Comparison of ENCODE assay signal across 9 mouse cellular contexts in genomic region chr17:78203478-78203877, GRCm38 (mm10). TPM values are rescaled to one million over a fixed set of nuclear protein-coding genes. Genes with fewer than 3 reads are reported as not detected.
DNase-seq lines count a peak whose midpoint lies in the region; ATAC-seq and TF ChIP-seq lines count a peak whose summit lies in the region.
"Had no signal": no experiment of that assay in that cellular context is flagged by ENCODE, and none has a peak within 500 bp of the region (broad histone marks: within the 10 kb centered on the region; RNA-seq: fewer than 3 reads in every experiment).

No protein-coding gene starts in this region.

- H3K79me2 ChIP-seq in CH12.LX (replicated peaks; ENCODE audit: control insufficient read depth, extremely low read depth, insufficient read depth, poor library complexity, severe bottlenecking), result peaks cover 82% of the 10 kb centered on the region

- peaks cover 8% of the 10 kb centered on the region; the same call in 1 of the 2 replicates for H3K4me1 ChIP-seq in intestine, postnatal 0 days (replicated peaks; ENCODE audit: control insufficient read depth, insufficient read depth, low read length)
- H3K4me1 ChIP-seq in intestine, embryonic 15.5 days (replicated peaks), result peaks cover 32% of the 10 kb centered on the region
- H3K4me1 ChIP-seq in CH12.LX (ENCODE audit: control insufficient read depth in 1 of 2, insufficient read depth in 2 of 2), result peaks cover 21 to 67% of the 10 kb centered on the region in 2 experiments
- peaks cover 63% of the 10 kb centered on the region for H3K4me1 ChIP-seq in embryonic facial prominence, embryonic 13.5 days
- H3K4me1 ChIP-seq in midbrain, embryonic 12.5 days, result peaks cover 38% of the 10 kb centered on the region

- no peaks in the 10 kb centered on the region for H3K9me3 ChIP-seq in intestine, postnatal 0 days (ENCODE audit: control insufficient read depth)
- no peaks in the 10 kb centered on the region for H3K9me3 ChIP-seq in intestine, embryonic 15.5 days
- no peaks in the 10 kb centered on the region for H3K9me3 ChIP-seq in CH12.LX (replicated peaks; ENCODE audit: low read length)
- H3K9me3 ChIP-seq in embryonic facial prominence, embryonic 13.5 days, result no peaks in the 10 kb centered on the region
- H3K9me3 ChIP-seq in midbrain, embryonic 12.5 days, result no peaks in the 10 kb centered on the region

- 55% methylated on average over 5 of the region's 5 CpGs for WGBS in intestine, postnatal 0 days
- WGBS in intestine, embryonic 15.5 days, result 55% methylated on average over 5 of the region's 5 CpGs
- 48% methylated on average over 5 of the region's 5 CpGs for WGBS in embryonic facial prominence, embryonic 13.5 days
- WGBS in midbrain, embryonic 12.5 days, result 48% methylated on average over 5 of the region's 5 CpGs

- H3K27ac ChIP-seq in intestine, postnatal 0 days (ENCODE audit: low read depth, low read length), result no peak overlapping the region
- no peak overlapping the region for H3K27ac ChIP-seq in intestine, embryonic 15.5 days
- H3K27ac ChIP-seq in CH12.LX (ENCODE audit: insufficient read depth, low read depth), result no peak overlapping the region
- no peak overlapping the region for H3K27ac ChIP-seq in embryonic facial prominence, embryonic 13.5 days
- H3K27ac ChIP-seq in midbrain, embryonic 12.5 days (replicated peaks), result no peak overlapping the region

- no peak overlapping the region for H3K4me3 ChIP-seq in intestine, postnatal 0 days (ENCODE audit: low read depth, low read length)
- H3K4me3 ChIP-seq in intestine, embryonic 15.5 days (replicated peaks), result no peak overlapping the region
- no peak overlapping the region for H3K4me3 ChIP-seq in CH12.LX (replicated peaks in 1 of 3; ENCODE audit: low read depth in 2 of 3, low read length in 2 of 3, poor library complexity in 1 of 3)
- H3K4me3 ChIP-seq in embryonic facial prominence, embryonic 13.5 days, result no peak overlapping the region
- H3K4me3 ChIP-seq in midbrain, embryonic 12.5 days, result 0 out of 2 replicates have a peak overlapping the region, but pooled peaks have one; percentile 95

- TF ChIP-seq POLR2A in CH12.LX (IDR thresholded peaks at IDR 0.05; ENCODE audit: low read depth, low read length), result no peak

- dilution Hi-C loops in CH12.LX (cut with MboI; ENCODE audit: extremely low pct_ligation_motif_present, extremely low pct_unique_long_range_greater_than_20kb, low sequenced_read_pairs), result no loop called here

- peak; percentile 56 for TF ChIP-seq CTCF in intestine, postnatal 0 days (IDR thresholded peaks at IDR 0.05; ENCODE audit: low read depth)
- TF ChIP-seq CTCF in CH12.LX (conservative IDR thresholded peaks at IDR 0.05 in 1 of 2, IDR thresholded peaks at IDR 0.05 in 1 of 2; ENCODE audit: low read depth in 2 of 2, low read length in 2 of 2), result peak in 1 of 2 experiments; percentile 60; a peak in 2 of 4 replicates

- H3K9ac ChIP-seq in intestine, postnatal 0 days (ENCODE audit: low read depth, low read length), result no peak overlapping the region
- no peak overlapping the region for H3K9ac ChIP-seq in intestine, embryonic 15.5 days
- H3K9ac ChIP-seq in CH12.LX (ENCODE audit: insufficient read depth, low read depth), result no peak overlapping the region
- H3K9ac ChIP-seq in embryonic facial prominence, embryonic 13.5 days, result no peak overlapping the region
- no peak overlapping the region for H3K9ac ChIP-seq in midbrain, embryonic 12.5 days (replicated peaks)

- in situ Hi-C loops in CH12.LX (cut with MboI; ENCODE audit: low pct_ligation_motif_present, low pct_unique_long_range_greater_than_20kb, low sequenced_read_pairs), result no loop called here

- H3K27me3 ChIP-seq in intestine, postnatal 0 days (replicated peaks; ENCODE audit: control insufficient read depth, insufficient read depth, low read length), result no peaks in the 10 kb centered on the region
- H3K27me3 ChIP-seq in intestine, embryonic 15.5 days (replicated peaks), result 0 out of 2 replicates have a peak, but pooled peaks cover 2% of the 10 kb centered on the region
- no peaks in the 10 kb centered on the region for H3K27me3 ChIP-seq in CH12.LX (replicated peaks)
- H3K27me3 ChIP-seq in embryonic facial prominence, embryonic 13.5 days, result peaks cover 5% of the 10 kb centered on the region
- H3K27me3 ChIP-seq in midbrain, embryonic 12.5 days, result no peaks in the 10 kb centered on the region

- TF ChIP-seq EP300 in CH12.LX (IDR thresholded peaks at IDR 0.05; ENCODE audit: low read length), result no peak

- ATAC-seq in intestine, postnatal 0 days, result no peak
- no peak for ATAC-seq in intestine, embryonic 15.5 days
- no peak for ATAC-seq in embryonic facial prominence, embryonic 13.5 days (ENCODE audit: insufficient number of reproducible peaks, insufficient read depth, low FRiP score, low TSS enrichment, low read depth)
- ATAC-seq in midbrain, embryonic 12.5 days (ENCODE audit: low FRiP score, low read depth), result no peak

- no peak overlapping the region for H3K4me2 ChIP-seq in intestine, postnatal 0 days (replicated peaks; ENCODE audit: low read depth)
- H3K4me2 ChIP-seq in intestine, embryonic 15.5 days (replicated peaks), result no peak overlapping the region
- peak overlapping the region; percentile 97 for H3K4me2 ChIP-seq in CH12.LX (ENCODE audit: insufficient read depth, low read depth, poor library complexity, severe bottlenecking)
- H3K4me2 ChIP-seq in embryonic facial prominence, embryonic 13.5 days, result peak overlapping the region; percentile 97
- H3K4me2 ChIP-seq in midbrain, embryonic 12.5 days (replicated peaks), result 0 out of 2 replicates have a peak overlapping the region, but pooled peaks have one; percentile 5

- H3K36me3 ChIP-seq in intestine, postnatal 0 days (ENCODE audit: control insufficient read depth, insufficient read depth), result no peaks in the 10 kb centered on the region
- no peaks in the 10 kb centered on the region for H3K36me3 ChIP-seq in intestine, embryonic 15.5 days
- peaks cover 6 to 37% of the 10 kb centered on the region in 2 experiments for H3K36me3 ChIP-seq in CH12.LX (replicated peaks in 1 of 2; ENCODE audit: control insufficient read depth in 1 of 2, insufficient read depth in 1 of 2, low read length in 1 of 2)
- H3K36me3 ChIP-seq in embryonic facial prominence, embryonic 13.5 days, result no peaks in the 10 kb centered on the region
- H3K36me3 ChIP-seq in midbrain, embryonic 12.5 days, result no peaks in the 10 kb centered on the region

- peak; percentile 59 for TF ChIP-seq RAD21 in CH12.LX (IDR thresholded peaks at IDR 0.05; ENCODE audit: low read depth, low read length)

- DNase-seq in CH12.LX (ENCODE audit: extremely low read depth), result no peak
- DNase-seq in adrenal gland, postnatal 36 days, result no peak
- DNase-seq in spleen, adult 12 weeks (ENCODE audit: low spot score), result no peak
- DNase-seq in thymus, postnatal 4 days, result no peak
- DNase-seq: thymus, postnatal 14 days had no signal

TF ChIP-seq in CH12.LX, 34 proteins besides CTCF, POLR2A, EP300 and RAD21:
- TF ChIP-seq SMC3 (IDR thresholded peaks at IDR 0.05; ENCODE audit: low read depth, low read length) (peak; percentile 18; the same call in 1 of the 2 replicates), MAZ (IDR thresholded peaks at IDR 0.05; ENCODE audit: low read depth, low read length) (no peak), MEF2A (IDR thresholded peaks at IDR 0.05; ENCODE audit: borderline replicate concordance, low read depth, low read length) (no peak), E2F4 (IDR thresholded peaks at IDR 0.05; ENCODE audit: insufficient replicate concordance, low read depth, low read length) (no peak), MAX (IDR thresholded peaks at IDR 0.05; ENCODE audit: low read length) (no peak), GABPA (IDR thresholded peaks at IDR 0.05; ENCODE audit: insufficient replicate concordance, low read depth, low read length) (no peak), ETS1 (conservative IDR thresholded peaks at IDR 0.05; ENCODE audit: low read depth, low read length) (no peak)

RNA-seq across cellular contexts. Expression of gene Crim1, which starts 3.4 kb away (rescaled TPM):
- 7.7 and 9.0 TPM in 2 replicates for polyA plus RNA-seq in intestine, postnatal 0 days (2015; fragmentation: Nextera tagmentation; extraction: Ambion mirVana)
- 5.8 and 5.9 TPM in 2 replicates for polyA plus RNA-seq in intestine, embryonic 15.5 days (2015; fragmentation: Nextera tagmentation; extraction: Ambion mirVana)
- total RNA-seq in CH12.LX (2012; rRNA removed) (47.3 and 72.8 TPM in 2 replicates), CH12.LX (2014; rRNA removed) (14.1 and 15.2 TPM in 2 replicates)
- 21.9 and 26.3 TPM in 2 replicates for polyA plus RNA-seq in CH12.LX (2012; ENCODE audit: insufficient read length, low read depth)
- polyA plus RNA-seq in embryonic facial prominence, embryonic 13.5 days (2015; fragmentation: Nextera tagmentation; extraction: Ambion mirVana), result 6.5 and 7.7 TPM in 2 replicates
- 6.2 and 6.3 TPM in 2 replicates for polyA plus RNA-seq in midbrain, embryonic 12.5 days (2016; fragmentation: Nextera tagmentation; extraction: Ambion mirVana)
- total RNA-seq in adrenal gland, postnatal 36 days (2021), result 10 to 100 TPM; 35.0 to 37.0 TPM

Comparison
In these comparisons a context has a peak if more than half of its experiments do, and no peak if none do; other contexts are left out.
1. H3K4me2 ChIP-seq: peak in CH12.LX (single experiment), embryonic facial prominence, embryonic 13.5 days (single experiment) and midbrain, embryonic 12.5 days (single experiment); none in intestine, postnatal 0 days (single experiment) and intestine, embryonic 15.5 days (single experiment).